Mouse (Mus musculus): ENCODE measurements at regions not wholly inside any gene's neighbourhood (a gene's known extent, or its start where the extent isn't known, plus 50 kb on each side); places are given as distances from the start of the nearest gene placed in this dataset.
A peak's percentile ranks its signal among the peaks of the same experiment; 100 is the strongest.

- no peak for DNase-seq
Observed at GRCm38 (mm10) chr16:24341736-24342135, 51.6 kb upstream of the Lpp start.

- DNase-seq, result no peak
Observed at GRCm38 (mm10) chr16:24340646-24341045, 52.7 kb upstream of the Lpp start.

GRCm38 (mm10) chr16:24339320-24340265 lies 53.7 kb upstream of the Lpp start:
- no peak for DNase-seq

GRCm38 (mm10) chr16:24338404-24338803 lies 54.9 kb upstream of the Lpp start:
- DNase-seq, result no peak

- DNase-seq, result no peak
Observed at GRCm38 (mm10) chr16:24334389-24334788, 58.9 kb upstream of the Lpp start.

- no peak for DNase-seq
Observed at GRCm38 (mm10) chr16:24331446-24332020, 61.8 kb upstream of the Lpp start.

GRCm38 (mm10) chr16:24326571-24326970 lies 66.7 kb upstream of the Lpp start:
- DNase-seq, result no peak

GRCm38 (mm10) chr16:24326046-24326445 lies 67.3 kb upstream of the Lpp start:
- no peak for DNase-seq

GRCm38 (mm10) chr16:24324917-24325316 lies 68.4 kb upstream of the Lpp start:
- DNase-seq, result no peak

GRCm38 (mm10) chr16:24318723-24319437 lies 74.4 kb upstream of the Lpp start:
- no peak for DNase-seq

- DNase-seq, result no peak
Observed at GRCm38 (mm10) chr16:24313544-24314326, 79.6 kb upstream of the Lpp start.

- no peak for DNase-seq
Observed at GRCm38 (mm10) chr16:24305391-24305790, 87.9 kb upstream of the Lpp start.

- DNase-seq, result no peak
Observed at GRCm38 (mm10) chr16:24296790-24297189, 96.5 kb upstream of the Lpp start.

GRCm38 (mm10) chr16:24295626-24296440 lies 97.5 kb upstream of the Lpp start:
- no peak for DNase-seq

- DNase-seq, result no peak
Observed at GRCm38 (mm10) chr16:24284215-24284614, 109.1 kb upstream of the Lpp start.

GRCm38 (mm10) chr16:24282194-24282683 lies 111.1 kb upstream of the Lpp start:
- DNase-seq, result peak; percentile 75

GRCm38 (mm10) chr16:24281561-24281960 lies 111.7 kb upstream of the Lpp start:
- peak; percentile 6 for DNase-seq

- DNase-seq, result no peak
Observed at GRCm38 (mm10) chr16:24277857-24278256, 115.5 kb upstream of the Lpp start.

GRCm38 (mm10) chr16:24262701-24263100 lies 130.6 kb upstream of the Lpp start:
- DNase-seq, result no peak

- no peak for DNase-seq
Observed at GRCm38 (mm10) chr16:24259711-24260230, 133.5 kb upstream of the Lpp start.

- DNase-seq, result no peak
Observed at GRCm38 (mm10) chr16:24258991-24259390, 134.3 kb upstream of the Lpp start.

All from gastrocnemius, postnatal 10 days (tissue).